Mouse (Mus musculus): ENCODE data around the gene Spata20.

GRCm38 (mm10) chr11:94528879-94529278, 42.9 kb upstream of the Spata20 start:
- TF ChIP-seq GATA1 (IDR thresholded peaks at IDR 0.05; ENCODE audit: low read length) (no peak), TAL1 (IDR thresholded peaks at IDR 0.05; ENCODE audit: low read length) (no peak)
